Mouse (Mus musculus) bone marrow macrophage, adult 2 months (primary cell): Measurements from ENCODE around the gene Exosc3.

ENCODE experiments used
- CTCF ChIP-seq: IDR thresholded peaks from 2 replicates; pipeline ENCODE4 v1.5.1; 2012; ENCODE audit warnings: low read depth, mild to moderate bottlenecking, low read length, moderate library complexity
- POLR2A ChIP-seq: IDR thresholded peaks from 2 replicates; pipeline ENCODE4 v1.6.1; 2012; ENCODE audit warnings: mild to moderate bottlenecking, low read depth, low read length, borderline replicate concordance

- TF ChIP-seq POLR2A (no peak), CTCF (no peak)
These were observed 71.5 kb downstream of the Exosc3 start for GRCm38 (mm10) chr4:45271041-45271452.
